Mouse (Mus musculus): ENCODE data around the gene Cpt1a.

DNA sequence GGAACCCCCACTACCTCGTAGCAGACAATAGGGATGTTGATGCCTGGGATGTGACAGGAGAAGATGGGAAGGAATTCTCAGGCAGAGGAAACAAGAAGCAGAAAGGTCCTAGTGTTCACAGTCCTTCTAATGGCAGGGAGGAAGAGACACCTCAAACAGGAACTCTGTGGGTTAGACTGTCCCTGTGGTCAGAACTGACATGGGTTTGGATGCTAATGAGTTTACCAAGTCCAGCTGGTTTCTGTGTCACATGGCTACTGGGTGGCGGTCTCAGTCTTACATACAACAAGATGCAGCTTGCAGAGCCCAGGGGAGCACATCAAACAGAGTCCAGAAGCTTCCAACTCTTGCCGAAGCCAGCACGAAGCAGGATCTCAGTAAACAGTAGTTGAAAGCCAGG is 18.1 kb upstream of the Cpt1a start:
- no peak for TF ChIP-seq POLR2A (IDR thresholded peaks at IDR 0.05; ENCODE audit: borderline replicate concordance, extremely low read depth, insufficient read depth, insufficient read length, poor library complexity, severe bottlenecking)
- no peak for TF ChIP-seq CTCF (IDR thresholded peaks at IDR 0.05; ENCODE audit: borderline replicate concordance, extremely low read depth, insufficient read depth, insufficient read length)

Data from brain, embryonic 14.5 days (tissue).